Mouse (Mus musculus): ENCODE results near the gene Galnt2. TPM values are rescaled to one million over a fixed set of nuclear protein-coding genes. Genes with fewer than 3 reads are reported as not detected.

Gene Galnt2
- total RNA-seq, 2 experiments from 2014 or later: 0.51 to 26.9 TPM

- ATAC-seq (replicated peaks; ENCODE audit: low FRiP score, poor library complexity, severe bottlenecking): no peak
Observed at GRCm38 (mm10) chr8:124391191-124391590, 160.0 kb downstream of the Galnt2 start.

GRCm38 (mm10) chr8:124392271-124393012 is 161.3 kb downstream of the Galnt2 start:
- ATAC-seq (replicated peaks; ENCODE audit: low FRiP score, poor library complexity, severe bottlenecking): no peak

- no peak for ATAC-seq (replicated peaks; ENCODE audit: low FRiP score, poor library complexity, severe bottlenecking)
Observed at GRCm38 (mm10) chr8:124393013-124393412, 161.8 kb downstream of the Galnt2 start.

DNA sequence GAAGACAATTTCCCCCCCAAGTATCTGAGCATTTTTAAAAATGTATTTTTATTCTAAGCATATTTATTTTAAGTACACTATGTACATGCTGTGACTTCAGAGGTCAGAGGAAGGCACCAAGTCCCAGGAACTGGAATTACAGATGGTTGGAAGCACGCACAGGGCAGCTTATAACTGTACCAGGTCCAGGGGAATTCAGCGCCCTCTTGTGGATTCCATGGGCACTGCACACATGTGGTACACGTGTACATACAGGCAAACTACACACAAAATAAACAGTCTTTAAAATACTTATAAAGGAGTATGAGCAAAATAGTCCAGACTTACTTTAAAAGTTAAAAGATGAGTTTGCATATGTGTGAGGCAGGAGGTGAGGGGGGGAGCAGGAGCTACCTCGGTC is 162.7 kb downstream of the Galnt2 start:
- ATAC-seq (replicated peaks; ENCODE audit: low FRiP score, poor library complexity, severe bottlenecking): no peak

GRCm38 (mm10) chr8:124394951-124395350 is 163.8 kb downstream of the Galnt2 start:
- no peak for ATAC-seq (replicated peaks; ENCODE audit: low FRiP score, poor library complexity, severe bottlenecking)

Other genes starting within 250 kb of the Galnt2 start
- 323 and 353 TPM in 2 replicates for gene Abcb10, start 248.3 kb upstream of the Galnt2 start, total RNA-seq (2015; ENCODE audit: low replicate concordance)
- gene Abcb10, start 248.3 kb upstream of the Galnt2 start, total RNA-seq (2017; ENCODE audit: low replicate concordance): 448 and 511 TPM in 2 replicates
- 17.6 and 18.6 TPM in 2 replicates for gene Taf5l, start 210.0 kb upstream of the Galnt2 start, total RNA-seq (2015; ENCODE audit: low replicate concordance)
- 16.5 and 24.8 TPM in 2 replicates for gene Taf5l, start 210.0 kb upstream of the Galnt2 start, total RNA-seq (2017; ENCODE audit: low replicate concordance)
- gene Urb2, start 209.9 kb upstream of the Galnt2 start, total RNA-seq (2015; ENCODE audit: low replicate concordance): 4.6 and 9.4 TPM in 2 replicates
- gene Urb2, start 209.9 kb upstream of the Galnt2 start, total RNA-seq (2017; ENCODE audit: low replicate concordance): 4.6 and 5.0 TPM in 2 replicates
- gene Pgbd5, start 208.3 kb downstream of the Galnt2 start, total RNA-seq (2015; ENCODE audit: low replicate concordance): not detected in 2 replicates
- not detected in 2 replicates for gene Pgbd5, start 208.3 kb downstream of the Galnt2 start, total RNA-seq (2017; ENCODE audit: low replicate concordance)